Mouse (Mus musculus) retina, adult 2 months (tissue): ENCODE measurements around the gene Slc38a6.

Source experiments
- DNase-seq: peaks from one replicate; pipeline ENCODE4 v3.0.0-alpha.2; 2012; ENCODE audit warnings: low read depth, low spot score

Slc38a6 gene

DNA sequence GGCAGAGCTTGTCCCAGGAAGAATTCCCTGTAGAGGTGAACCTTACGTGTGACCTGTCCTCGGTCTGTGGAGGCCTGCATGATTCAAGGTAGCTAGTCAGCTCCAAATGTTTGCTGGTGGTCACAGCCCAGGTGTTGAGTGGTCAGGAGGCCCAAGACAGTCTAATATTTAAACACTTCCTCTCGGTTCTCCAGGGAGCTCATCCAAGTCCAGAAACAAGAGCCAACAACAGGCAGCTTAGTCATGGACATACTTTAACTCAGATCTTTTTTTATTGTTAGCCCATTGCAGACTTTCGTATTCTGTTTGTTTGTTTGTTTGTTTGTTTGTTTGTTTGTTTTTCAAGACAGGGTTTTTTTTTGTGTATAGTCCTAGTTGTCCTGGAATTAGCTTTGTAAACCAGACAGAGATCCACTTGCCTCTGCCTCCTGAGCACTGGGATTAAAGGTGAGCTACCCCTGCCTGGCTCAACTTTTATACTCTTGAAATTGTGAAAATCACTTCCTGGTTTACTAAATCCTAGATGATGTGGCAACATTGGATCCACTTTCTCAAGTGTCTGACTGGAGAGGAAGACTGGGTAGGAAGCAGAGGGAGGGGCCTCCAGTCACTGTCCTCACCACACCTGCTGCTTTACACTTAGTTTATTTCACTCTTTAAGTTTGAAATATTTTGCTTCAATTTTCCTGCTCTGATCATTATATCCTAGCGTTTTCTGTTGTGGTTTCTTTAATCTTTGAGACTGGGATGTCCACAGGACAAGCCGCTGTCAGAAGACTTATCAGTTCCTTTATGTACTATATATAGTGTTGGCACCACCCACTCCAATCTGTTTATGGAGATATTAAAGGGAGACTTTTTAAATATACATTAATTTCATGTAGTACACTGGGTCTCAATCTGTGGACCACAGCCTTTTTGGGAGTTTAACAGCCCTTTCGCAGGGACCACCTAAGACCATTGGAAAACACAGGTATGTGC, 31.4 kb downstream of the Slc38a6 start:
- no peak for DNase-seq

GRCm38 (mm10) chr12:73324180-73324586, 37.6 kb downstream of the Slc38a6 start:
- DNase-seq: no peak

DNA sequence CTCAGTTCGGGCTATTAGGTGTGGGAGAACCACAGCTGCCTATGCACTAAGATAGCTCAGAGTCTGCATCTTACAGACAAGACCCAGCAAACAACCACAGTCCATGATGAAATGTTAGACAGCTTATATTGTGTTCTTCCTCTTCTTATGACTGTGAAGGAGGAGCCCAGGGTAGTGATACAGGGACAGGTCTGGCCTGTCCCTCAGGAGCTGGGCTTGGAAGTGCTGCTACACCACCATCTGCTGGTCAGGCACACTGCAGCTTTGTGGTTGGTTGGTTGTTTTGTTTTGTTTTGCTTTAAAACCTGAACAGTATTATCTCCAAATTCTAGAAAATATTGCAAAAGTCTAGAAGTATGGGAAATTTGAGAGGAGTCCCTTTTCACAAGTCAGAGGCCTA, 38.2 kb downstream of the Slc38a6 start:
- no peak for DNase-seq

GRCm38 (mm10) chr12:73325181-73325580, 38.6 kb downstream of the Slc38a6 start:
- DNase-seq: no peak

DNA sequence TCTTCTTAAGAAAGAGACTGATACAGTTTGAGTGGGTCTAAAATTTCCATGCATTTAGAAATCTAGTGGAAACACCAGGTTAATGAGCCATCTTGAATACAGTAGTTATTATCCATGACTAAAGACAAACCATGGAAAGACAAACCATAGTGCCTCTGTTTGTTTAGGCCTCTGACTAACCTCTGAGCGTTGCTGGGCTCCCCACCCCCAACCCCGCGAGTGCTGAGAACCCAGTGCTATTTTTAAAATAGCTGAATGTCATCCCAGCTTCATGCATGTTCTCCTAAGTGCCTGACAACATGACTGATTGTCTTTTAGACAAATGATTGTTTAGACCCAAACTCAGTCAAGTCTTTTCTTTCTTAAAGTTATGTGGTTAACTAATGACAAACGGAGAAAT, 39.0 kb downstream of the Slc38a6 start:
- DNase-seq: no peak

GRCm38 (mm10) chr12:73327381-73327780, 40.8 kb downstream of the Slc38a6 start:
- no peak for DNase-seq

DNA sequence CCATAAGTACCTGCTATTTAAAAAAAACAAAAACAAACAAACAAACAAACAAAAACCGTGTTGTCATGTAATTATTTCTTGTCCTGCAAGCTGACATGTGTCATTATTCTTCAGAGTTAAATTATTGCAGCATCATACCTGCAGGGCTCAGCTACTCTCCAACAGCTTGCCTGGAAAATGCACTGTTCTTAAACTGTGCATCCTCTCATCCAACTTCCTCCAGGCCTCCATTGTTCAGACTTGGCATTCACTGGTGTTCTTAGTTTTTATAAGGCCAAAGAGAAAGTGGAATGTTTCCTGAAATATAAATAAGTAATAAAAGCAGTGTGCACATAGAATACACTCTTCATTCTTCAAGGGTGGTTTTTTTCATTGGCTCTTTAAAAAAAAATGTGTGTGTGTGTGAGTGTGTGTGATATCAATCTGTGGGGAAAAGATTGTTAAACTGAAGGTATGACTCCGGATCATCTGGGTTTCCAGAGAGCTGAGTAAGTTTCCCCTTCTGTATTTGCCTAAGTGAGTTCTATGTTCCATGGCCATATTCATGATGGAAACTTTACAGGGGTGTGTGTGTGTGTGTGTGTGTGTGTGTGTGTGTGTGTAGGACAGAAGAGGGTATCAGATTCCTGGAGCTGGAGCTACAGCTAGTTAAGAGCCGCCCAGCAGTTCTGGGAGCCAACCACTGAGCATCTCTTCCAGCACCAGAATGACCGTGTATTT, 42.0 kb downstream of the Slc38a6 start:
- no peak for DNase-seq

DNA sequence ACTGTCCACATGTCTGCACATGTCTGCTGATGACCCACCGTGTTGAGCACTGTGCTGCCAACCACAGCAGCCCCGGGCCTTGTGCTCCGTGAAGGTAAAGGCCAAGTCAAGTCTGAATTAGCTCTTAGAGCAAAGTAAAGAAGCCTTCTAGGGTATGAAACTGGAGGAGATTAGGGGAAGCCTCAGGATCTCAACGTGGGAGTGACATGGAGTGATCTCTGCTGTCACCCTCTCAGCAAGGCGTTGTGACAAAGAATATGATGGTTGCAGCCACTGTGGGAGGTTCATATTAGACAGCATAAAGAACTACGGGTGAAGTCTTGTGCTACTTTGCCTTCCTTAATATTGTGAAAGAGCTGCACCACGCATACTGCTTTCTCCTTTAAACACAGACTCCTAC, 43.7 kb downstream of the Slc38a6 start:
- no peak for DNase-seq

GRCm38 (mm10) chr12:73332701-73333100, 46.1 kb downstream of the Slc38a6 start:
- DNase-seq: no peak

DNA sequence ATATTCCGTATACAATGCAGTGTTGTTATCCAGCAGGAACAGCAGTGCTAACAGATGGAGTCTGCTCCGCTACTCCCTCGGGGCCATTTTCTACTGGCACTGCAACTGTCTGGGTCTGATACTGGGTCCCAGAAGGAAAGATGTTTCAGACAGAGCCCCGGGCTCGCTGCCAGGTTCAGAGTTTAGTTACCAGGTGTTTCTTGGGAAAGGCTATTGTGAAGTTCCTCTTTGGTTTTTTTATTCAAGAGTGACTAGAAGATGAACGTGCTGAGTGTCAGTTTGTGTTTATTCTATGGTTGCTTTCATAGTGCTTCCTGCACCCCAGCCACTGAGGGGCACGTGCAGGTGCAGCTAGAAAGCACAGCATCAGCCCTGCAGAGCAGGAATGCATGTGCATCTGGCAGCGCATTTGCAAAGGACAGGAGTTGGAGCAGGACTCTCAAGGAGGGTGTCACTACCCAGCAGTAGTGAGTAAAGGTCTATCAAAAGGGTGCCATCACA, 47.5 kb downstream of the Slc38a6 start:
- DNase-seq: no peak

DNA sequence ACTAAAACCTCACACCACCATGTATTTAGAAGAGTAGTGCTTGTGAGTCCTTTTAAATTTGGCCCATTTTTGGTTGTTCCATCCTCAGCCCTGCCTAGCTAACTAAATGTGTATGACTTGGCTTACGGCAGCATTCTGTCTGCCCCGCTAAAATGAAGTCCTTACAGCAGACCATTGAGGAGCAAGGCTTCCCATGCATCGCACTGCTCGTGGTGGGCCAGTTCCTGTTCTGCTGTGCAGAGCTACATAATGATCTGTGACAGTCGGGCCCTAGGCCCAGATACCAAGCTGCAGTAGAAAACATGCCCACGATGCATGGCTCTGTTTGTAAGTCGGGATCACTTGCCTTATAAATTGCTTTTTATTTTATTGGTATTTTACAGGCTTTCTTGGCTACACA, 50.5 kb downstream of the Slc38a6 start:
- DNase-seq: no peak

GRCm38 (mm10) chr12:73340642-73341293, 54.2 kb downstream of the Slc38a6 start:
- no peak for DNase-seq

DNA sequence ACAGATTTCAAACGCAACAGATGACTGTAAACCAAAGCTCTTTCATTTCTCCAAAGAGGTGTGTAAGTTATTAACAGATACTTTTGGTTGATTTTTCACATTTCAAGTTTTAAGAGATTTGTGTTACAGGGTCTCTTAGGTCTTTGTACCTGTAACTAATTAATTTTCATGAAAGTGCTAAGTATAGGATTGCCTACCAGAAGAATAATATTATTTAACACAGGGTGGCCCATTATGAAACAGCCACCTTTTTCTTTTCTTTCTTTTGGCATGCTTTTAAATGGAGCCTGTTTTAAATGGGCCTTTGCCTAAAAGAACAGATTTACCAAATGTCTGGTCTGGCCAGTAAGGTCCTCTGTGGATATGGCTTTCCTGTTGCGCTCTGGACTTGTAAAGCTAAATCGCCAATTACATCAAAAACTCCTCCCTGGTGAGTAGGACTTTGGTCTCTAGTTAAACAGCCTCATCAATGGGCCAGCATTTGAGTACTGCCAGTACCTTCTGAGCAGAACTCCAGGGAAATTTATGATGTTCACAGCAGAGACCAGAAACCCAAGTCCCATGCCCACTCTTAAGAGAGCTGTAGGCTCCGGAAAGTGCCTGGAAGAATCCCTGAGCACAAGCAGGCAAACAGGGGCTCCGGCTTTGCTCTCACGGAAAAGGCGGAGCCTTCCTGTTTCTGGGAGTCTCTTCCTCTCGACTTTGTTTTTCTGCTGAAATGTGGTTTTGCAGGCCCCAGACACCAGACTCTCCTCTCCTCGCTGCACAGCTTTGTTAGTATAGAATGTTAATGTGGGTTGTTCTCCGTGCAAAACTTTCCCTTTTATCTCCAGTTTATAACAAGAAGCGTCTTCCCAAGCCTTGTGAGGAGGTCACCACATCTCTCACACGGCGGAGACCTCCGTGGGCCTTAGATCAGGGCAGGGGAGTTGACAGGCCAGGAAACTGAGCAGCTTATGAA, 55.4 kb downstream of the Slc38a6 start:
- DNase-seq: no peak

GRCm38 (mm10) chr12:73344300-73344699, 57.7 kb downstream of the Slc38a6 start:
- no peak for DNase-seq

GRCm38 (mm10) chr12:73345157-73345556, 58.6 kb downstream of the Slc38a6 start:
- DNase-seq: no peak

- no peak for DNase-seq
These were observed 60.6 kb downstream of the Slc38a6 start for GRCm38 (mm10) chr12:73347202-73347601.

- DNase-seq: no peak
These were observed 63.9 kb downstream of the Slc38a6 start for GRCm38 (mm10) chr12:73350466-73350865.

GRCm38 (mm10) chr12:73350982-73351381, 64.4 kb downstream of the Slc38a6 start:
- no peak for DNase-seq

DNA sequence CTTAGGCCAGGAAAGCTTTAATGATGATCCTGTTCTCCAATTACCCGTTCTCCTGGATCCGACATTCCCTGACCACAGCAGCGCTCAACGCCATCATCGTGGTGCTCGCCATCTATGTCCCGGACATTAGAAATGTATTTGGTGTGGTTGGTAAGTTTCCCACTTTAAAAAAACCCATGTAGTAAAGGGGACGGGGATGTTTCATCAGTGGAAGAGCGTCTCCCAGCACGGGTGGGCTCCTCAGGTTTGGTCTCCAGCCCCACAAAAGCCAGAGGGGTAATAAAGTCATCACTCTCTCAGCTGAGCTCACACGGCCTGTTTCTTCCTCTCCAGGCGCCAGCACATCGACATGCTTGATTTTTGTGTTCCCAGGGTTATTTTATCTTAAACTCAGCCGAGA, 65.2 kb downstream of the Slc38a6 start:
- DNase-seq: no peak

- DNase-seq: no peak
These were observed 66.8 kb downstream of the Slc38a6 start for GRCm38 (mm10) chr12:73353362-73353761.

- DNase-seq: no peak
These were observed 67.9 kb downstream of the Slc38a6 start for GRCm38 (mm10) chr12:73354521-73354920.
